Mouse (Mus musculus) frontal cortex, postnatal 25 days (tissue): Measurements from ENCODE around the gene Spon1.

Source experiments
- DNase-seq, 2 experiments: peaks; one replicate each; pipeline ENCODE4 v3.0.0; 2022; ENCODE audit warnings: low spot score in 2 of 2

Gene Spon1

GRCm38 (mm10) chr7:113997675-113998354 lies 232.0 kb downstream of the Spon1 start:
- DNase-seq = no peak

- DNase-seq = no peak
These were observed 238.4 kb downstream of the Spon1 start for GRCm38 (mm10) chr7:114004171-114004570.

DNA sequence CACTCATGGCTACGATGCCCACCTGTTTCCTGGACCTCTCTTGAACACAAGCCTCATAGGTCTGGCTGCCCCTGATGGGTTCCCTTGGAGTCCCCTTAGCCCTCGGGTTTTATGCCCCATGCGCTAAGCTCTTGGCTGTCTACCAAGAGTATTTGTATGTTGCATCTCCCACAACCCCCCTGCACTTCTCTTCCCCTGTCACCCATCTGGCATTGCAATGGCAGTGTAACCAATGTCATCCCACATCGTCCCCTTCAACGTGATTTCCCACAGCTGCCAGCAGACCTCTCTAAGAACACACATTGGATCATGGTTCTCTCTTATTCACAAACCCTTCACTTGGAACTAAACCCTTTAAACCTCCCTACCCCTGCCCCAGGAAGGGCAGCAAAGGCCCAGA lies 239.7 kb downstream of the Spon1 start:
- DNase-seq = no peak

DNA sequence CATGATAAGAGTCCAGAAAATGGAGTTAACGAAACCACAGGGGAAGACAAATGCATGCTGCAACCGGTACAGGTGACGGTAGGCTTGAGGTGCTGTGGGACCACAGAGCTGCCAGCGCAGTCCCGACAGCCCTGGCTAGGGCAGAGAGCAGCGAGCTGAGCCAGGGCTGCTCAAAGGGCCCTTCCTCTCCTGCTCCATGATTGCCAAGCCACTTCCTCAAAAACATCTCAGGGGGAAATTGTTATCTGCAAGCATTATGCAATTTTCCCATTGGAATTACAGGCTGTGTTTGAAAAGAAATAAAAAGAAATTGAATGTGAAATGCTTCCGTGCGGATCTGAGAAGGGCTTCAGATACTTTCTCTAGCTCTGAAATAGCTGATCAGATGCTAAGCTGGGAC lies 240.7 kb downstream of the Spon1 start:
- no peak for DNase-seq

GRCm38 (mm10) chr7:114007565-114007964 lies 241.8 kb downstream of the Spon1 start:
- DNase-seq = no peak

- DNase-seq = no peak
These were observed 246.1 kb downstream of the Spon1 start for GRCm38 (mm10) chr7:114011726-114012443.

DNA sequence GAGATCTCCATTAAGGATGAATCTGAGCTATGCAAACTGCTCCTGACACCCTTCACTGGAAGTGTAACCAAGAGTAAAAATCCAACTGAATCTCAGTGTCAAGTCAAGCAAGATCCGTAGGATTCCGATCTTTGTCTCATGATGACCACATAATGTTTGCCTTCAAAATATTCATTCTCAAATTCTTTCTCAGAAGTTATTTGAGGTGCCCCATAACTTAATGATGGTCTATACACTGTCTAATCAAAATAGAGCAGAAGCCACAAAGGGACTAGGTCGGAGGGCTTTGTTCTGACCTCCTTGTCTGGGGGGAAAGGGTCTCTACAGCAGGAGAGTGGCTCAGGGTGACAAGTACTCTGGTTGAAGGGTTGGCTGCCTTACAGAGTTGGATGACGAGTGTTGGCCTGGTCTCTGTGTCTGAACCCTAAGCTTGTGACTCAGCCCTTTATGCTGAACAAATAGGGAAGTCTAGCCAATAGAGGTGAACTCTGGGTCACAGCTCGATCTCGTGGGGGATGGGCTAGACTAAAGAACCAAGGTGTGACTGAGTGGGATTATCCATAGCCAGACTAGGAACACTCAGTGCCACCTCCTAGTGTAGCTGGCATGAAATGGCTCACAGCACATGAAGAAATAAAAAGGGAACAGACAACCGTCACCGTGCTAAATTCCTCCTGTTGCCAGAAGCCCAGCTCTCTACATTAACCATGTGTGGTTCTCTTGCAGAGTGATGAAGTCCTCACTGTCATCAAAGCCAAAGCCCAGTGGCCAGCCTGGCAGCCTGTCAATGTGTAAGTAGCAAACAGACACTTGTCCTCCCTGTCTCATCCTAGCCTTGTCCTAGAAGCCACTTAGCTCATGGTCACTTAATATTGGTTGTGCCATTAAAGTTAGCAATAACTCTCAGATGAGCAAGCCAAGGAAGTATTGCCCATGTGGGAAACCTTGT lies 250.5 kb downstream of the Spon1 start:
- no peak for DNase-seq

DNA sequence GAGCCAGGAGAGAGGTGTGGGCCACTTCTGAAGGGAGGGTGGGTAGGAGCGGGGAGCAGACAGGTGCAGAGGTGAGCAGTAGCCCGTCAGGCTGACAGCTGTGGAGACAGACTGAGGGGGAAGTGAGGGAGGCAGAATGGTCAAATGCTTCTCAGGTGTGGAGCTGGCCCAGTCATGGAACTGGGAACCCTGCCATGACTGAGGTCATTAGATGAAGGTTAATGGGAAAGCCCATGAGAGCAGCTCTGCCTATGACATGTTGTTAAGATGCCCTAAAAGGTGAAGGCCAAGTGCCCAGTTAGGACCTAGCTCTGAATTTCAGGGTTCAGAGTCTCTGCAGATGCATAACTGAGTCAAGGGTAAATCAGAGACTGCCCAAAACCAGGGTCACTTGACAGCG lies 253.1 kb downstream of the Spon1 start:
- no peak for DNase-seq

- DNase-seq = no peak
These were observed 254.4 kb downstream of the Spon1 start for GRCm38 (mm10) chr7:114020057-114020703.

GRCm38 (mm10) chr7:114020704-114021093 lies 254.9 kb downstream of the Spon1 start:
- peak; percentile 62 to 76 for DNase-seq

DNA sequence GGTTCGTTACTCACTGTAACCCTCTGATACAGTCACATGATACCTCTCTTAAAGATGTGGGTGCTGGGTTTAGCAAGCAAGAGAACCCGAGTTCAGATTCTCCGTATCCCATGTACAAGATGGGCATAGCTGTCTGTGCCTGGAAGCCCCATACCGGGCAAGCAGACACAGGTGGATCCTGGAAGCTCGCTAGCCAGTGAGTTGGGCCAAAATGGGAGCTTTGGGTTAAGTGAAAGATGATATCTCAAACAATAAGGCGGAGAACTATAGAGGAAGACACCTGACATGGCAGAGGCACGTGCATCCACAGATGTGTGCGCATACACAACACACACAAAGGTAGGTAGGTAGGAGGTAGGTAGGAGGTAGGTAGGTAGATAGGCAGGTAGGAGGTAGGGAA lies 261.1 kb downstream of the Spon1 start:
- DNase-seq = no peak

DNA sequence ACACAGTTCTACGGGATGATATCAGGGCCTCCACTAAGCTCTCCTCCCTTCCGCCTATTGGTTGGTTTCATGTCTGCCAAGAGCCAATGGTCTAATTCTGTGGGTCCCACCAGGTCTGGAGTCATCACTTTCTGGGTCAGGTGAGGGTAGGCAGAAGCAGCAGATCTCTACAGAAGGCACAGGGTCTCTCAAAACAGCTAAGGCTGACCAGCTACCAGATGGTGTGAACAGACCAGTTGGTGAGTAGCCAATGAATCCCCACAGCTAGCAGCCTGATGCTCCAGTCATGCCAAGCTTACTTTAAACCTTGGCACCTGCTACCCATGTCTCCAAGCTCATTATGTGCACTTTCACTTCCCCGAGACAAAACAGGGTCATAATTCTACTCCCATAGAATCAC lies 261.6 kb downstream of the Spon1 start:
- DNase-seq = no peak

- DNase-seq = no peak
These were observed 263.0 kb downstream of the Spon1 start for GRCm38 (mm10) chr7:114028828-114029227.

DNA sequence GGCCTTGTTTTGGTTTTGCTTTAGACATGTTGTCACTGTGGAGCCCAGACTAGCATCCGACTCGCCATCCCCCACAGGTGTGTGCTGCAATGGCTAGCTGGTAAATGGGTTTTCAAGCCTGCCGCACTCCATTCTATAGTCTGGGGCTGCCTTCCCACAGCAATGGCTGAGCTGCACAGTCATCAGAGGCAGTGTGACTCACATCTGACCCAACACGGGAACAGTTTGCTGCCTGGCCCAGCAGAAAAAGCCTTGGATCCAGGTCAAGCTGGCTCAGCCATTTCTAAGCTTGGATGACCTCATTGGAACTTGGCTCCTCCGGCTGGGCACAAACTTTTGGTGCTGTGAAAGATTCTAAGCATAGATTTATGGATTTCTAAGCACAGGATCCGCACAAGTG lies 263.8 kb downstream of the Spon1 start:
- DNase-seq = no peak

GRCm38 (mm10) chr7:114037237-114037636 lies 271.4 kb downstream of the Spon1 start:
- DNase-seq = no peak

- no peak for DNase-seq
These were observed 275.6 kb downstream of the Spon1 start for GRCm38 (mm10) chr7:114041349-114041748.

- DNase-seq = no peak
These were observed 277.5 kb downstream of the Spon1 start for GRCm38 (mm10) chr7:114042973-114043928.

GRCm38 (mm10) chr7:114043929-114044549 lies 278.2 kb downstream of the Spon1 start:
- no peak for DNase-seq

DNA sequence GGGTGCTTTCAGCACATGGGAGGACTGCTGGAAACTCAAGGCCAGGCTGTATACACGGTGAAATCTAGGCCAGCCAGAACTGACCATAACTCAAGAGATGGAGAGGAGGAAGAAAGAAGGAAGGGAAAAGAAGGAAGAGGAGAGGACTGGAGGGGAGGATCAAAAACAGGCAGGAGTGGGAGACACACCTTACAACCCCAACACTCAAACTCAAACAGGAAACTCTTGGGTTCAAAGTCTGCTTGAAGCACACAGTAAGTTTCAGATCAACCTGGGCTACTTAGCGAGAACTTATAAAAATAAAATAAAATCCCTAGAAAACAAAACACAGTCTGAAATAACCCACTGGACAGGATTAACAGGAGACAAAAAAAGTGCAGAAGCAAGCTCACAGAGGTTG lies 280.0 kb downstream of the Spon1 start:
- DNase-seq = no peak

DNA sequence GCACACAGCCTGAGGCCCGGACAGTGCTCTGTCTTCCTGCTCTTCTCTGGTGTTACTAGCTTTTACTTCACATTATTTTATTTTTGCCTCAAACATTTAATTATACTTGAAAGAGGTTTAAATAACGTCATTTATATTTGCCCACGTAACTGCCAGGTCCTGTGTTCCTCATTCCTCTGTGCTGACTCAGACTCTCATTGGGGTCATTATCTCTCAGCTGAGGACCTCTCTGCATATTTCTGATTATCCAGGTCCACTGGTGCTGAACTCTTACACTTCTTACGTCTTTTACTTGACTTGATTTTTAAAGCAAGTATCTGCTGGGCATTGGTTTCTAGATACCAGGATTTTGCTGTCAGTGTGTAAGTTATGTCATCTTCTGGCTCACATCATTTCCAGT lies 287.9 kb downstream of the Spon1 start:
- no peak for DNase-seq
